Mouse (Mus musculus) CH12.LX (cell line): ENCODE measurements at regions not wholly inside any gene's neighbourhood (a gene's known extent, or its start where the extent isn't known, plus 50 kb on each side); places are given as distances from the start of the nearest gene placed in this dataset.

Source experiments
- CHD2 ChIP-seq: IDR thresholded peaks from 2 replicates; pipeline ENCODE4 v1.6.1; 2011; ENCODE audit warnings: low read length, improper control_type of control experiment
- CTCF ChIP-seq, 2 experiments: IDR thresholded peaks in 1 of 2; conservative IDR thresholded peaks in 1 of 2; 2 replicates each; pipeline ENCODE4 v1.5.1; 2011 to 2012; ENCODE audit warnings: low read depth in 2 of 2, low read length in 2 of 2, improper control_type of control experiment in 1 of 2, inconsistent platforms in 1 of 2, mild to moderate bottlenecking in 1 of 2, moderate library complexity in 1 of 2
- EP300 ChIP-seq: IDR thresholded peaks from 2 replicates; pipeline ENCODE4 v1.6.1; 2011; ENCODE audit warnings: low read length, improper control_type of control experiment
- HCFC1 ChIP-seq: IDR thresholded peaks from 2 replicates; pipeline ENCODE4 v1.6.1; 2012; ENCODE audit warnings: low read depth, mild to moderate bottlenecking, inconsistent platforms, low read length, improper control_type of control experiment
- MAX ChIP-seq: IDR thresholded peaks from 2 replicates; pipeline ENCODE4 v1.6.1; 2011; ENCODE audit warnings: low read length, improper control_type of control experiment
- MAZ ChIP-seq: IDR thresholded peaks from 2 replicates; pipeline ENCODE4 v1.6.1; 2012; ENCODE audit warnings: low read depth, mild to moderate bottlenecking, inconsistent platforms, low read length, improper control_type of control experiment, moderate library complexity
- MEF2A ChIP-seq: IDR thresholded peaks from 2 replicates; pipeline ENCODE4 v1.6.1; 2014; ENCODE audit warnings: low read depth, mild to moderate bottlenecking, inconsistent platforms, low read length, improper control_type of control experiment, borderline replicate concordance
- NRF1 ChIP-seq: IDR thresholded peaks from 2 replicates; pipeline ENCODE4 v1.6.1; 2014; ENCODE audit warnings: low read depth, mild to moderate bottlenecking, inconsistent platforms, low read length, improper control_type of control experiment, moderate library complexity
- POLR2A ChIP-seq: IDR thresholded peaks from 2 replicates; pipeline ENCODE4 v1.6.1; 2011; ENCODE audit warnings: low read depth, mild to moderate bottlenecking, improper control_type of control experiment, low read length
- POLR2AphosphoS2 ChIP-seq: IDR thresholded peaks from 2 replicates; pipeline ENCODE4 v1.6.1; 2011; ENCODE audit warnings: low read depth, low read length, improper control_type of control experiment
- RCOR1 ChIP-seq: conservative IDR thresholded peaks from 2 replicates; pipeline ENCODE4 v1.6.1; 2012; ENCODE audit warnings: low read depth, mild to moderate bottlenecking, inconsistent platforms, low read length, improper control_type of control experiment
- SMC3 ChIP-seq: IDR thresholded peaks from 2 replicates; pipeline ENCODE4 v1.6.1; 2011; ENCODE audit warnings: low read depth, low read length, improper control_type of control experiment
- ZKSCAN1 ChIP-seq: IDR thresholded peaks from 2 replicates; pipeline ENCODE4 v1.6.1; 2012; ENCODE audit warnings: low read depth, inconsistent platforms, low read length, improper control_type of control experiment, borderline replicate concordance

GRCm38 (mm10) chr2:166322668-166323043 is 167.2 kb upstream of the Sulf2 start:
- TF ChIP-seq CTCF (conservative IDR thresholded peaks at IDR 0.05 in 1 of 2, IDR thresholded peaks at IDR 0.05 in 1 of 2; ENCODE audit: low read depth in 2 of 2, low read length in 2 of 2), result no peak
- no peak for TF ChIP-seq POLR2A
- TF ChIP-seq RCOR1, result no peak
- TF ChIP-seq MEF2A, result no peak
- TF ChIP-seq MAX, result no peak
- no peak for TF ChIP-seq NRF1
- TF ChIP-seq POLR2AphosphoS2, result no peak
- no peak for TF ChIP-seq MAZ
- TF ChIP-seq HCFC1, result no peak
- no peak for TF ChIP-seq CHD2
- TF ChIP-seq ZKSCAN1, result no peak
- TF ChIP-seq EP300, result no peak
- TF ChIP-seq SMC3, result no peak
